Mouse (Mus musculus) megakaryocyte progenitor cell, adult 5-6 weeks (primary cell): Measurements from ENCODE around the gene Col28a1. TPM values are rescaled to one million over a fixed set of nuclear protein-coding genes. Genes with fewer than 3 reads are reported as not detected.
A peak's percentile ranks its signal among the peaks of the same experiment; 100 is the strongest.

Experiments used
- ATAC-seq: replicated peaks from 2 replicates; pipeline ENCODE4 v1.8.0; 2016; ENCODE audit warnings: mild to moderate bottlenecking, moderate TSS enrichment, inconsistent platforms; ENCODE audit not compliant: poor library complexity
- total RNA-seq, 2 experiments: library from RNA; stranded (forward) in 1 of 2; stranded (reverse) in 1 of 2; fragments of 157-497, 149-512 nt in 1 of 2; fragments of 200-1000 nt in 1 of 2; gene quantifications; 2 replicates each; pipeline versions ENCODE4 v1.2.3 to v1.2.4; 2015 to 2017

The Col28a1 gene
- total RNA-seq, 2 experiments from 2014 or later: not detected

DNA sequence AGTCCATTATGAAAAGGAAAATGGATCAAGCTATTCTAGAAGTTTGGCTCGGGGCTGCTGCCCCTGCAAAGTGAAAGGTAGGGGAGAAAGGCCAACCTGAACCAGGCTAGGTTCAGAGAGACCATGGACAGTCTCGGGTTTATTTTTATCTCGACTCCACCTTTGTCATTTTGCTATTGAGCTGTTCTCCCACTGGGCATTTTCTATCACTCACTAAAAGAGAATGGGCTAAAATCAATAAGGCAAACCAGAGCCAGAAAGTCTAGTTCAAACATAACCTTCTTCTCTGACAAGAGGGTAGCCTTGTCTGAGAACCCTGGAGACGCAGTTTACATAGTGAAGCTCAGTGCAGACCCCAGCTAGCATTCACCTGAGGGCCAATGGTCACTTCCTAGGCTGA lies 163.7 kb downstream of the Col28a1 start:
- ATAC-seq: no peak

DNA sequence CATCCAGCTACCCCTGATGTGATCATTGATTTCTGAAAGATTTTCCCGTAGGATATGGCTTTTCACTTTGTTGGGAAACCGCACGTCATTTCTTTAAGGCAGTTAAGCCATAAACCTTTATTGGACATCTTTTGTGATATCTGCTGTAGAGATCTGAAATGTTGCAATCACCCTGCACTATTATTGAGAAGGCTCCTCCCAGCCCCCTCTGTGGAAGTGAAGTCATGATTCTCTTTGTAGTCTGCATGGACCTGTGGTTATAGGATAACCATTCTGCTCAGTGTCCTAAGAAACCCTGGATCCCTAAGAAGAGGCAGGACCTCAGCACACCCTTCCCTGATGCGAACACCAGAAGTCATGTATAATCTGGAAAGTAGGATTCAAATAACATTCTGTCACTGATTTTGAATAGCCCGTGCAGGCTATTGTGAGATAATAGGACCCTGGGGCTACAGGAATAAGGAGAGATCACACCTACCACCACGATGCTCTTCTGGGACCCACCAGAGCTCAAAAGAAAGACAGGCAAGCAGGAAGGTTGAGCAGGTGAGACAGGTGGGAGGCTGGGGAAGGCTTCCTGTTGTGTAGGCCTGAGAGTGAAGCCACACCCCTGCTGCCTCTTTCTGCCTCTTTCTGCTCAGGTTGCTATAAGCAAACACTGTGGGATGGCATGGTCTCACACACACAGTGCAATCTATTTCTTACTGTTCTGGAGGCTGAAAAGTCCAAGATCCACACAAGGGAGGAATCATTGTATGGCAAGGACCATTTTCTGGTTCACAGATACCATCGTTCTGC lies 166.9 kb downstream of the Col28a1 start:
- no peak for ATAC-seq

DNA sequence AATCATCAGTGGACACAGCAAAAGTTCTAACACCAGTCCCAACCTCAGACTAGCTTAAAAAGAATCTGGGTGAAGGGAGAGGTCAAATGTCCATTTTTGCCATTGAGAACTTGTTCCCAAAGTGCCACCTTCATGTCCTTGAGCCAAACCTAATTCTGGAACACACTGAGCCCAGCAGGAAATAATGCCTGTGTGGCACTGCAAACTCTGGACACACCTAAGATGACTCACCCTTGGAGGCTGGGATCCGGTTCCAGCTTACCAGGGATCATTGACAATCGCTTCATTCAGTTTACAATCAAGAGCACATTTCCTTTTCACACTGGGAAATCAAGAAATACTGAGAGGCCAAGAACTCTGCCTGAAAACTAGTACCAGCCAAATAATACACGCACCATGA lies 168.9 kb downstream of the Col28a1 start:
- ATAC-seq: no peak

DNA sequence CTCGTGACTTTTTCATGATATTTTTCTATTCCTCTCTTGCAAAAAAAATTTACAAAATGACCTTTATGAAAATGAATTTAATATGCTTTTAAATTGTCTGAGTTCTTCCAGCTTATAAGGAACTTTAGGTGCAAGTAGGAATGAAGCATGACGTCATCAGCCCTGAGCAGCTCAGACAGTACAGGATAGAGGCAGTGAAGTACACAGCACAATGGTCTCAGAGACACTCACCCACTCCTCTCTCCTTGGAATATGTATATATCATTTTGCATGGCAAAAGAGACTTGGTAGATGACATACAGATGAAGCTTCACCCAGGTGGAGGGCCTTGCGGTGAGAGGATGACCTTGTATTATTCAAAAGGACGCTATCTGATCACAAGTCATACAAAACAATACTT lies 197.7 kb downstream of the Col28a1 start:
- no peak for ATAC-seq

DNA sequence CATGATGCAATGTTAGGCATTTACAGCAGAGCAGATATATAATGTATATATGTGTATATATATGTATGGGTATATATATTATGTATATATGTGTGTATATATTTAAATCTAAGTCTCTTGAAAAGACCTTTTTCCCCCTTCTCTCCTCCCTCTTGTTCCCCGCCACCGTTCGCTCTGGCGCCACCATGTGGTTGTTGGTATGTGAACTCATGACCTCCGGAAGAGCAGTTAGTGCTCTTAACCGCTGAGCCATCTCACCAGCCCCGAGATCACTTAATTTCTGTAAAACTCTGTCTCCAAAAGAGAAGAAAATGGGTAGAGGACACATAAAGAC lies 208.8 kb downstream of the Col28a1 start:
- ATAC-seq: peak; percentile 82

DNA sequence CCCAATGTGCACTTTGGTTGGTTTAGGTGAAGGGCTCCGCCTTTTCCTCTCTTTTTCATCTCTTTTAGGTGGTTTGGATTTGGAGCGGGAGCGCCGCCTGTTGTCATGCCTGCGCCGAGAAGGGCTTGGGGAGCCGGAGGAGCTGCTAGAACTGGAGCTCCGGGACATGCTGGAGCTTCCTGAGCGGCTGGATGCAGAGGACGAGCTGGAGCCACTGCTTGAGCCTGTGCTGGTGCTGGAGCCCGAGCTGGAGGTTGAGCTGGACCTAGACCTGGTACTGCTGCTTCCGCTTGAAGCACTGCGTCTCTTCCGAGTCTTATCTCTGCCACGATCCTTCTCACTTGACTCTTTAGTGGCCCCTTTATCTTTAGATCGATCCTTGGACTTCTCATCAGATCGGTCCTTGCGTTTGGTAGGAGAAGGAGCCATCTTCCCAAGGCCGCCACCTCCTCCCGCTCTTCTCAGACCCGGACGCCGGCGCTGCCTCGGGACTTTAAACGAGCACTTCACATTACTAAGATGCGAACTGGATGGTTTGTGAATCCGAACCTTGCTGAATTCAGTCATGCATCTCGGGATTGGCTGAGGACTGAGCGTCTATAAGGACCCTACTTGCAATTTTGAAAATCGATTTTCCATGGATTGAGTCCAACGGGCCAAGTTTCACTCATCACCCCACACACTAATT lies 209.3 kb downstream of the Col28a1 start:
- peak; percentile 27 for ATAC-seq

DNA sequence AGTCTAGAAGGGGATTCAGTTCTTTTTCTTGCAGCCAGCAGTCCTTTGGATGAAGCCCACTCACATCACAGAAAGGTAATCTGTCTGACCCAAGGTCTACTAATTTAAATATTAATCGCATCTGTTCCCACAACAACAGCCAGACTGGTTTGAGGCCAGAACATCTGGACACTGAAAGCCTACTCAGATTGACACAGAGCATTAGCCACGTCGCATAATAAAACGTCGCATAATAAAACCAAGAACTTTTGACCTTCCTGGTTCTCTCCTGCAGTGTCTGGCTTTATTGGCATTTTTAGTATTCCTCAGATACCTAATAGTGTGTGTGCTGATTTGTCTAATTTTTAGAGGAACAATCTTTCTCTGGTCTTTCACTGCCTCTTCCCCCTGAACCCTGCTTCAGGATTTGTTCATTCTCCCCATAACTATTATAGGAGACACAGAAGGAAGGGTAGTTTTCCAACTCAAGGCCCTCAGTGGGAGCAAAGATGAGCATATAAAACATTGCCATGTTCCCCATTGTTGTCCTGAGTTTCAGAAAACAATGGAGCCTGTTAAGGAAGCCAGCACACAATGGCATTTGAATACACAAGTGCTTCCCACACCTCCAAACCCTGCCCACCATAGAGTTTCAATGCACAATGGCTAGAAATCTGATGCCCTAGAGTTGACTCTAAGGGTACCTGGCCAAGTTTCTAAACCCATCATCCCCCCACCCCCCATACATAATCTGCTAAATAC lies 221.2 kb downstream of the Col28a1 start:
- ATAC-seq: no peak

DNA sequence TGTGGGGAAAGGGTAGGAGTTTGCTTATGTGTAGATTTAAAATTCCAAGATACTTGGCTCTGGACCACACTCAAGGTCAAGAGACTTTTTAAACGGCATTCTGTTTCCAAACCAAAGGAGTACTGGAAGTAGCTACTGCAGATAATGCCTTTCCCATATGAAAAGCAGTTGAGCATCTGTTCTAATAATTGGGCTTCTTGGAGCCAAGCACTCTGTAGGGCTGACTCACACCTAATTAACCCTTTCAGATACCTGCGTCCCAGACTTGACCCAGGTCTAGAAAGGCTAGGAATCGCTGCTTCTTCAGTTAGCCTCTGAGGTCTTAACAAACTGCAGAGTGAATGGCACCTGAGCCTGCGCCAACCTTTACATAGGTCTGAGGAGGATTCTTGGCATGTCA lies 223.0 kb downstream of the Col28a1 start:
- ATAC-seq: no peak

DNA sequence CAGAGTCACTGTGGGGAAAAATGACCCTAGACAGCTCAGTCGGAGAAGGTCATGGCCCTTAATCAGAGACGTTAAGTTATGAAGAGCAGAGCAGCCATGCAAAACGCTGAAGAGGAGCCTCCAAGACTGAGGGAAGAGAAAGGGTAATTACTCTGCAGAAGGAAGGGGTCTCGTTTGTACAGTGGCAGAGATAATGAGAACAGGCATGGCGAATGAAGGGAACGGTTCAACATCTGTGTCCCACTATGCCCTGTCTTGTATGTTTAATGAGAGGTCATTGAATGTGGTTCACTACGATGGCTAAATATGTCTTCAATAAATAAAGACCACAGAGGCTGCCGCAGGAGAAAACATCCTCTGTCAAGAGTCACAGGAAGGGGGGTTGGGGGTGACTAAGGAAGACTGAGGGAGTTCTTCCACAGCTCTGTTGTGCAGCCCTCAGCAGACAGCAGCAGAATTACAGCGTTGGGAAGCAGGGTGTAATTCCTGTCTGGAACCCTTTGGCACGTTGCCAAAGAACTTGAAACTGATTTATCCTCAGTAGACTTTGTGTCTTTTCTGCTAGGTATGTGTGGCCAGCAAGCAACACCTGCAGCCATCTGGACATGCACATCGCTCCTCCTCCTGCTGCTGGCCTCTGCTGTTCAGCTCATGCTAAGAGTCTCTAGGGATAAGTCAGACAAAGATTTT lies 226.4 kb downstream of the Col28a1 start:
- ATAC-seq: no peak

DNA sequence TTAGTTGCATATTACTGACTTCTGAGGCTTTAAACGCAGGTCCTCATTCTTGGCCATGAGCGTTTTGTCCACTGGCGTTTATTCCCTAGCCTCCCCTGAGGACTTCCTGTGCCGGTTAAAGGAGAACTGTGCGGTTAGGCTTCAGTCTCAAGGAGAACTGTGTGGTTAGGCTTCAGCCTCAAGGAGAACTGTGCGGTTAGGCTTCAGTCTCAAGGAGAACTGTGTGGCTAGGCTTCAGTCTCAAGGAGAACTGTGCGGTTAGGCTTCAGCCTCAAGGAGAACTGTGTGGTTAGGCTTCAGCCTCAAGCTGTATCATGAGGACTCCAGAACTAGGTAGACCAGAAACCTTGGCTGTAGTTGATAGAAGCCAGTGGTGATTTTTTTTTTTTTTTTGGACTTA lies 229.7 kb downstream of the Col28a1 start:
- ATAC-seq: peak; percentile 67

DNA sequence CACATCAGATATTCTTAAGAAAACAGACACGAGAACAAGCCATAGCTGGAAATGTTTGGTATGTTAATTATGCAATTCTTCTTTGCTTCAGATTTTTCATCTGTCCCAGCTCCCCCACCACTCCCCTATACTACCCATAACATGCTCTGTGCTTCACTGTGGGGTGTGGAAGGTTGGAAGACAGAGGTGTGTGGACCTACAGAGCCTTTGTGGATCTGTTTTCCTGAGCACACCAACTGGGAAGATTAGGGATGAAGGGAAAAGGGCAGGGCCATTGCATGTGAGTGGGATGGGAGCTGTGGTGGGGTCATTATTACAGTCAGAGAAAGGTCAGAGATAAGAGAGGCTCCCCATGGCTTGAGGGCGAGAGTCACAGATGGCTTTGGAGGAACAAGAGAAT lies 240.2 kb downstream of the Col28a1 start:
- ATAC-seq: no peak

DNA sequence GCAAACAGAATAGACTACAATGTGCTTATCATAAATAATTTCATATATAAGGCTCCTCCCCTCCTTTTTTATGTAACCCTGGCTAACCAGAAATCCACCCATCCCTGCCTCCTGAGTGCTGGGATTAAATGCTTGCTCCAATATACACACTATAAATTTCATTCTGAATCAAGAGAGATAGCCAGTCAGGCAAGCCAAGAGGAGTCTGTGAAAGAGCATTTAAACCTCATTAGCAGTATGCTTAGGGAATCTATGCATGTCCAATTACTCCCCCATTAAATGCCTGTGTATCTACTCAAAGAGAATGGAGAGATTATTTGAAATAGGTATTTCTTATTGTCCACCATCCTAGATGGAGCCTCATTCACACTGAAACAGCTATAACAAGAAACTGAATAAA lies 240.6 kb downstream of the Col28a1 start:
- ATAC-seq: no peak

Other genes with a start within 250 kb of the Col28a1 start
- 23.5 and 28.7 TPM in 2 replicates for gene Mios, start 16.6 kb upstream of the Col28a1 start, total RNA-seq (2015)
- 24.3 and 33.6 TPM in 2 replicates for gene Mios, start 16.6 kb upstream of the Col28a1 start, total RNA-seq (2017)
- gene Rpa3, start 66.6 kb upstream of the Col28a1 start, total RNA-seq (2015): 153 and 160 TPM in 2 replicates
- gene Rpa3, start 66.6 kb upstream of the Col28a1 start, total RNA-seq (2017): 127 and 132 TPM in 2 replicates
- gene Umad1, start 66.7 kb upstream of the Col28a1 start, total RNA-seq (2015): 13.4 and 23.6 TPM in 2 replicates
- 8.0 and 11.1 TPM in 2 replicates for gene Umad1, start 66.7 kb upstream of the Col28a1 start, total RNA-seq (2017)
- gene Gm45062, start 66.8 kb upstream of the Col28a1 start, total RNA-seq (2015): 5.8 and 6.4 TPM in 2 replicates
- gene Gm45062, start 66.8 kb upstream of the Col28a1 start, total RNA-seq (2017): 4.7 and 6.8 TPM in 2 replicates